Mouse (Mus musculus) forebrain, embryonic 11.5 days (tissue): Measurements from ENCODE around the gene Hrh2. TPM values are rescaled to one million over a fixed set of nuclear protein-coding genes. Genes with fewer than 3 reads are reported as not detected.

Experiments used
- ATAC-seq: fragments of 200-750 bp; cut with Nextera tagmentation; replicated peaks from 2 replicates; pipeline ENCODE4 v1.8.0; 2017; ENCODE audit warnings: moderate TSS enrichment; ENCODE audit not compliant: low FRiP score
- DNase-seq: peaks from one replicate; pipeline ENCODE4 v3.0.0-alpha.2; 2017; ENCODE audit warnings: low spot score
- H3K27ac ChIP-seq: fragments of 300-500 bp; sonication (generic); 2 replicates; pipeline ENCODE4 v1.5.1; 2014; ENCODE audit warnings: low read depth, low read length
- H3K27me3 ChIP-seq: fragments of 300-500 bp; sonication (generic); 2 replicates; pipeline ENCODE4 v1.6.1; 2014; ENCODE audit warnings: mild to moderate bottlenecking, low read length, mixed read lengths; ENCODE audit not compliant: control insufficient read depth, insufficient read depth
- H3K36me3 ChIP-seq: fragments of 300-500 bp; sonication (generic); 2 replicates; pipeline ENCODE4 v1.6.1; 2014; ENCODE audit warnings: mild to moderate bottlenecking, low read length, moderate library complexity, mixed read lengths; ENCODE audit not compliant: control insufficient read depth, insufficient read depth
- H3K4me1 ChIP-seq: fragments of 300-500 bp; sonication (generic); replicated peaks from 2 replicates; pipeline ENCODE4 v1.6.1; 2014; ENCODE audit warnings: low read length, mixed read lengths; ENCODE audit not compliant: control insufficient read depth, insufficient read depth
- H3K4me2 ChIP-seq: fragments of 300-500 bp; sonication (generic); 2 replicates; pipeline ENCODE4 v1.6.1; 2014; ENCODE audit warnings: low read depth, mild to moderate bottlenecking, low read length, moderate library complexity, mixed read lengths; ENCODE audit not compliant: severe bottlenecking
- H3K4me3 ChIP-seq: fragments of 300-500 bp; sonication (generic); 2 replicates; pipeline ENCODE4 v1.5.1; 2014; ENCODE audit warnings: low read depth, low read length
- H3K9ac ChIP-seq: fragments of 300-500 bp; sonication (generic); 2 replicates; pipeline ENCODE4 v1.6.1; 2014; ENCODE audit warnings: low read length
- H3K9me3 ChIP-seq: fragments of 300-500 bp; sonication (generic); 2 replicates; pipeline ENCODE4 v1.6.1; 2016; ENCODE audit warnings: low read length, mixed read lengths; ENCODE audit not compliant: control insufficient read depth
- WGBS: fragments of 180-500 bp; shearing (Covaris S2); extraction: QIAGEN DNeasy Blood & Tissue Kit; methylation state at CpG from one replicate; pipeline ENCODE4 v1.1.7; 2014; 5-methylcytosine and 5-hydroxymethylcytosine counted together
- polyA plus RNA-seq: library from polyadenylated mRNA; unstranded; fragments of >200 nt; fragmentation: Nextera tagmentation; extraction: Ambion mirVana; gene quantifications from 2 replicates; pipeline ENCODE4 v1.2.1, GENCODE M21; 2014

The Hrh2 gene
- polyA plus RNA-seq, 1 experiment from 2014 or later: not detected

DNA sequence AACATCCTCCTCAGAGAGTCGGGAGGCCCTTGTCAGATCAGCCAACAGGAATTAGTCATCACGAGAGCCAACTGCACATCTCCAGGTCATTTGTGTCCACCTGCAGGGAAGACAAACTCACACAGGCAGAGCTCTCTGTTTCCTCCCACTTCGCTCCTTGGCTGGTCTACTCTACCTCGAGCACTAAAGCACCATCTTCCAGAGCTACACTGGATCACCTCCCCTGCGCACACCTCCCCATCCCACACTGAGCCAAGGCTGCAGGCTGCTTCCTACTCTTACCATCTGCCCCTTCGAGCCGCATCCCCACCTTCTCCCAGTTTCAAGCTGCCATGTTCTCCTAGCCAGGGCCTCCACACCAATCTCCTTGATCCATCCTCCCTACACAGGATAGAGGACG is 77.7 kb downstream of the Hrh2 start:
- no peak for ATAC-seq
- Histone ChIP-seq H3K4me2 (no peak overlapping the region), H3K9me3 (no peaks in the 10 kb centered on the region), H3K4me1 (peaks cover 3% of the 10 kb centered on the region; the same call in 1 of the 2 replicates), H3K9ac (no peak overlapping the region), H3K27ac (no peak overlapping the region), H3K4me3 (no peak overlapping the region), H3K36me3 (no peaks in the 10 kb centered on the region), H3K27me3 (no peaks in the 10 kb centered on the region)
- WGBS: 80% methylated on average over 8 of the region's 8 CpGs
- DNase-seq: no peak

DNA sequence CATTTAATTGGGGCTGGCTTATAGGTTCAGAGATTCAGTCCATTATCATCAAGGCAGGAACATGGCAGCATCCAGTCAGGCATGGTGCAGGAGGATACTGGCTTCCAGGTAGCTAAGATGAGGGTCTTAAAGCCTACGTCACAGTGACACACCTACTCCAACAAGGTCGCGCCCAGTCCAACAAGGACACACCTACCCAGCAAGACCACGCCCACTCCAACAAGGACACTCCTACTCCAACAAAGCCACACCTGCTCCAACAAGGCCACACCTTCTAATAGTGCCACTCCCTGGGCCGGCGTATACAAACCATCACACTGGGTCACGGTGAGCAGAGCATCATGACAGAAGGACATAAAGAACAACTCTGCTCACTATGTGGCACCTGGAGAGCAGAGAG is 80.1 kb downstream of the Hrh2 start:
- no peak overlapping the region for H3K4me2 ChIP-seq
- no peak for DNase-seq
- H3K4me1 ChIP-seq: no peaks in the 10 kb centered on the region
- H3K27ac ChIP-seq: no peak overlapping the region
- H3K9ac ChIP-seq: no peak overlapping the region
- no peak for ATAC-seq
- H3K27me3 ChIP-seq: no peaks in the 10 kb centered on the region
- no peaks in the 10 kb centered on the region for H3K36me3 ChIP-seq
- H3K9me3 ChIP-seq: no peaks in the 10 kb centered on the region
- no peak overlapping the region for H3K4me3 ChIP-seq
- 91% methylated on average over 7 of the region's 7 CpGs for WGBS

DNA sequence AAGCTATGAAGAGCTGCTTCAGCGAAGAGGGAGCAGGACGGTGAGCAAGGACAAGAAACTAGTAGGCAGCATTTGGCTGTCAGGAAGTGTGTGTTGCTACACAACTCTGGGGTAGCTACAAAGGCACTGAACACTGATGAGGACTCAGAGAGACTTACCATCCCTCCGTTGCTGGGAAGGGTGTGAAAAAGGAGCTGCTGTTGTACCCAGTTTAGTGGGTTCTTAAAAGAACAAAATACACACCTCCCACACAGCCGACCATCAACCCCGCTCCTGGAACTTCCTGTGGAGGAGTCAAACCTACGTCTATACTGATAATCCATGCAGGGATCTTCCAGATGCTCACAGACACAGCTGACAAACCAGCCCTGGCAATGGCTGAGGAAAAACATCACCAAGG is 85.5 kb downstream of the Hrh2 start:
- DNase-seq (no peak), ATAC-seq (no peak)
- Histone ChIP-seq H3K4me1 (peaks cover 7% of the 10 kb centered on the region), H3K9ac (no peak overlapping the region), H3K9me3 (no peaks in the 10 kb centered on the region), H3K27me3 (no peaks in the 10 kb centered on the region), H3K36me3 (no peaks in the 10 kb centered on the region), H3K27ac (no peak overlapping the region), H3K4me3 (no peak overlapping the region), H3K4me2 (no peak overlapping the region)
- WGBS: 92% methylated on average over 6 of the region's 6 CpGs

DNA sequence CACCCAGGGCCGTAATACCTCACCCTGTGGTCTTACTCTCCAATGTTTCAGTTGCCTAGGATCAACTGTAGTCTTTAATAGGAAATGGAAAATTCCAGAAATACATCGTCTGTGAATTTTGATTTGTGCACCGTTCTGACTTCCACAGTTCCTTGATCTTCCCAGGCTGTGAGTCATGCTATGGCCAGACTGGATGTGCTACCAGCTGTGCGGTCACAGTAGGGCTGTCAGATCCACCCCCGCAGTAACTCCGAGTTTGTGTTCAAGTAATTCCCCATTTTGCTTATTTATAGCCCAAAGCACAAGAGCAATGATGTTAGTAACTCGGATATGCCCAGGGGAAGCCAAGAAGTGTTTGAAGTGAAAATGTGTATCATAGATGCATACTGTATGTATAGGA is 88.4 kb downstream of the Hrh2 start:
- WGBS: 89% methylated on average over 7 of the region's 7 CpGs
- ATAC-seq (no peak), DNase-seq (no peak)
- Histone ChIP-seq H3K36me3 (no peaks in the 10 kb centered on the region), H3K9ac (no peak overlapping the region), H3K27ac (no peak overlapping the region), H3K9me3 (no peaks in the 10 kb centered on the region), H3K4me1 (peaks cover 11% of the 10 kb centered on the region), H3K4me3 (no peak overlapping the region), H3K27me3 (no peaks in the 10 kb centered on the region), H3K4me2 (no peak overlapping the region)

DNA sequence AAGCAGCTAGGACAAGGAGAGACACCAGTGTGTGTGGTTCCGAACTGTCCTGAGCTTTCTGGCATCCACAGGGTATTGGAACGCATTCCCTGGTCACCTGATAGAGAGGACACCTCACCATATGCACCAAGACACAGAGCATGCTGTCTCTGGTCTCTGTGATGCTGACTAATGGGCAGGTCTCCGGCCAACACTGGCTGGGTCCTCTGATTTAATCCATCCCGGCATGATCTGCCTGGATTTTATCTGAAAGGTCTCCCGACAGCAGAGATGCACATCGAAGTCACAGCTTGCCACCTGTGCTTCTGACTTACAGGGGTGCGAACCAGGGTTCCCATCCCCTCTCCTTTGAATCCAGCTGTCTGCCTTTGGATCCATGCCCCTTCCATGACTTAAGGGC is 89.2 kb downstream of the Hrh2 start:
- H3K27ac ChIP-seq: no peak overlapping the region
- H3K4me2 ChIP-seq: no peak overlapping the region
- no peak overlapping the region for H3K9ac ChIP-seq
- DNase-seq (no peak), ATAC-seq (no peak)
- H3K9me3 ChIP-seq: no peaks in the 10 kb centered on the region
- H3K36me3 ChIP-seq: no peaks in the 10 kb centered on the region
- H3K4me1 ChIP-seq: peaks cover 11% of the 10 kb centered on the region
- WGBS: 81% methylated on average over 7 of the region's 7 CpGs
- no peaks in the 10 kb centered on the region for H3K27me3 ChIP-seq
- no peak overlapping the region for H3K4me3 ChIP-seq

DNA sequence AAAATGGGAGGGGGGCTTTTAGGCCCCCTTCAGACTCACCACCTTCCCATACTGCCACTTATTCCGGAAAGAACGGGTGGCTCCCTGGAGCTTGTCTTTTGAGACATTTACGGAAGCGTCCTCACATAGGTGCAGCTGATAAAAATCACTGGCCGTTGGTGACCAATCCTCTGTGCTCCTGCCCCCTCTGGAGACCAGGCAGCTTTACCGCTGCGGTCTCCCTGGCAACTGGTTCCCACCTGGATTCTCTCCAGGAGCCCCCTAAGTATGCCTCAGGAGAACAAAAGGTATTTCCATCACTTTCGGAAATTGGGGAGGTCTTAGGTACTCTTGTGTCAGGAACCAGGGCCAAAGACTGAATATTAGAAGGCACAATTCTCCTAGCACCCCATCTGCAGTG is 89.7 kb downstream of the Hrh2 start:
- Histone ChIP-seq H3K27me3 (no peaks in the 10 kb centered on the region), H3K4me1 (peaks cover 11% of the 10 kb centered on the region), H3K27ac (no peak overlapping the region), H3K9ac (no peak overlapping the region), H3K4me3 (no peak overlapping the region), H3K4me2 (no peak overlapping the region), H3K36me3 (no peaks in the 10 kb centered on the region), H3K9me3 (no peaks in the 10 kb centered on the region)
- ATAC-seq: no peak
- DNase-seq: no peak
- WGBS: 27% methylated on average over 8 of the region's 8 CpGs

DNA sequence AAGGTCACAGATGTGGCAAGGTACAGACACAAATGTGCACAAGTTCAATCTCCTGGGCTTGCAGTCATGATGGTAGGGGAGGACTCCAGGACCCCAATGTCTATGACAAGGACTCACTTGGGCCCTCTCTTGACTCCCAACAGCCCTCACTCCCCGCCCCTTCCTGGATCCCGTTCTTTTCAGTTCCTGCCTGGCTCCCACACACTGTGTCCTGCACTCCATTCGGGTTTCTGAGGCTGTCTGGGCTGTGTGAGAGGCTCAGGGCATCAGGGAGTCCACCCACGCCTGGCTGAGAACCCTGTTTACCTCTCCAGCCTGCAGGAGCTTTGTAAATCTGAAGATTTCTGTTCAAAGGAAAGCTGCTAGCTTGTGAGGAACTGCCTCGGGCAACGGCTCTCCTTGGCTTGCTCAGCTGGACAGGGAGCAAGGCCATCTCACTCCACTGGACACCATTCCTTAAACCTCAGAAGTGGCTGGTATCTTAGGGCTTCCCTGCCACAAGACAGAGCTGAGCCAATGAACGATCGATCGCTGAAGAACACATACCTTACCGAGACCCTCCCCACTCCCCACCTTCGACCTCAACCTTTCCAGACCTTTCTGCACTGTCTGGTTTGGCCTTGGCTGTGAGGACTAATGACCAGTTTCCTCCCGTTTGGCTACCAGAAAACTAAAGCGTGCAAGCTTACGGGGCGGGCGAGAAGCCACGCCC is 90.4 kb downstream of the Hrh2 start:
- H3K9me3 ChIP-seq: no peaks in the 10 kb centered on the region
- peaks cover 11% of the 10 kb centered on the region for H3K4me1 ChIP-seq
- peak overlapping the region; percentile 33 for H3K9ac ChIP-seq
- no peak overlapping the region for H3K27ac ChIP-seq
- no peaks in the 10 kb centered on the region for H3K36me3 ChIP-seq
- no peaks in the 10 kb centered on the region for H3K27me3 ChIP-seq
- DNase-seq: no peak
- 19% methylated on average over 17 of the region's 17 CpGs for WGBS
- peak; percentile 39 for ATAC-seq
- H3K4me2 ChIP-seq: peak overlapping the region; percentile 49
- peak overlapping the region; percentile 10; the same call in 1 of the 2 replicates for H3K4me3 ChIP-seq

DNA sequence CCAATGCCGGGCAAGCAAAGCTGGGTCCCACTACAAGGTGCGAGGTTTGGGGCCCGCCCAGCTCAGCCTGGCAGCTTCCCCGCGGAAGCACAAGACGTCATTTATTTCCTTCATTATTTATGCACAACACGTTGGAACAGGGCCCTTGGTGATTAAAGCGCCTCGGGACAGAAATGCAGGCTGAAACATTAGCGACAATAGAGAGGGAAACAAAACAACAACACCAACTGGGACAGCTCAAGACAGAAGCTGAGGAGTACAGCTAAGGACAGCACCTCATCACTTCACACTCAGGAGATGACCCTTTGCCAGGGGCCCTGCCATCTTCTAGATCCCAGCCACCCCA is 90.9 kb downstream of the Hrh2 start:
- Histone ChIP-seq H3K4me1 (peaks cover 11% of the 10 kb centered on the region), H3K9me3 (no peaks in the 10 kb centered on the region), H3K27ac (no peak overlapping the region), H3K4me2 (peak overlapping the region; percentile 49), H3K4me3 (peak overlapping the region; percentile 10; the same call in 1 of the 2 replicates), H3K27me3 (no peaks in the 10 kb centered on the region), H3K9ac (no peak overlapping the region), H3K36me3 (no peaks in the 10 kb centered on the region)
- DNase-seq (peak; percentile 81), ATAC-seq (peak; percentile 83)
- 6% methylated on average over 10 of the region's 10 CpGs for WGBS
